Mouse (Mus musculus) kidney, adult 18-20 months (tissue): ENCODE measurements around the gene St7.
A peak's percentile ranks its signal among the peaks of the same experiment; 100 is the strongest.
"Not testable (repeated sequence)": the region's sequence is repeated elsewhere in the genome, so short reads cannot be mapped to it uniquely, and the experiment has no call there.

Source experiments
- DNase-seq: peaks from one replicate; pipeline ENCODE4 v3.0.0; 2021

St7 gene

GRCm38 (mm10) chr6:17692647-17693046 lies at the start of gene St7:
St7 (plus strand) TSS chr6:17692933.
- no peak for DNase-seq

DNA sequence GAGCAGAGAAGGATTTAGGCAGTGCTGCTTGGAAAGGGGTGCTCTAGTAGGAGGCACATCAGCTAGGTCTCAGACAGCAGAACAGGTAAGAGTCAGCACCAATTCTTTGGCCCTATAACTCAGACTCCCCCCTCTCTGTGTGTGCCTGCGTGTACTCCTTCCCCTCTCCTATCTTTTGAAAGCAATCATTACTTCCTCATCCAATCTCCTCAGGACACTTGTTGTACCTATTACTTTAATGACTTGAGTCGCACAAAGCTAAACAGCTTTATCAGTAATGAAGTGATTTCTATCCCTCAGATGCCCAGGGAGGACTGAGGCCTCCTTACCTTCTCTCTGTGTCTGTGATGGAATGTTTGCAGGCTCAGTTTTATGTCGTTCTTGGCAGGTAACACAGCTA lies 46.6 kb upstream of the St7 start:
- no peak for DNase-seq

- no peak for DNase-seq
Measured at GRCm38 (mm10) chr6:17652132-17652531, 40.6 kb upstream of the St7 start.

DNA sequence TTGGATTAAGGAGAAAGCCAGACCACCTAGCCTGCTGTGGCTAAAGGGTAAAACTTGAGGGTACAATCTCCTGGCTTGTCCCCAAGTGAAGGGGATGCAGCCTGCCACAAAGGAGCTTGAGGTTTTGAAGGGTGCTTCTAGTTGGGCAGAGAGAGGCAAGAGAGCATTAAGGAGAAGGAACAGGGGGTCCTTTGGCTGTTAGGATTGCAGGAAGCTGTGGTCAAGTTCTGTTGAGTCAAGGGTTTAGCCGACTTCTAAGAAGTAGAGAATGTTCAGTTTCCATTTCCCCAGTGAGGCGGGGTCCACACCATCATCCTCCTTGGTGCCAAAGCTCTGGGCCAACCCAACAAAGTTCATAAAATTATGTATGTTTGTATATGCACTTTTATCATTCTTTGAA lies 37.7 kb upstream of the St7 start:
- no peak for DNase-seq

DNA sequence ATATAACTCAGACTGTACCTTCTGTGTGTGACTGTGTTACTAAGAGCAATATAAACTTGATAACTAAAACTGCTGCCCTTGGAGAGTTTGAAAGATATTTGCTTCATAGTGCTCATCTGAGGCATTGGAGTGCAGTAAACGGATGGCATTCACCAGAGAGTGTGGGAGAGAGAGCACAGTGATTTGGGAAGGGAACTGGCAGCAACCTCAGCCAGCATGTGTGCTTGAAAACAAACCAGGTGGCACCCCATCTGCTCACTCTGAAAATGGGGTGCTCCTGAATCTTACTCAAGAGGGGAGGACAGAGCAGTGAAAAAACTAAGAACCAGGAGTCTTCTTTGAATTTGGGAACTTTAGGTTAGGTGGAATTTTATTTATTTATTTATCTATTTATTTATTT lies 35.4 kb upstream of the St7 start:
- DNase-seq, result no peak

DNA sequence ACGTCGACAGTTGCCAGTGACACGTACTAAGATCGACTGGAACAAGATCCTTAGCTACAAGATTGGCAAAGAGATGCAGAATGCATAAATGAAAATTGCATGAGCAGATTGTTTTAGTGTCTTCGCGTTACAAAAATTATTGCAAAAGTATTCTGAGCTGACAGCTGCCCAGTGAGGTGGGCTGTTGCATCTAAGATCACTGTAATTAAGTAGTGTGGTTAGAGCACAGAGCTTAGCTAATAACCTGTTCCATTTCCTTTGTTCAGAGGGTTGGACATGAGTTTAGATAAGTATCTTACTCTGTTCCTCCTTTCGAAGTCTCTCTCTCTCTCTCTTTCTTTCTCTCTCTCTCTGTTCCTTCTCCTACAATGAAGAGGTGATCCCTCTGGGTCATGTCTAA lies 27.4 kb upstream of the St7 start:
- DNase-seq, result no peak

- DNase-seq, result no peak
Measured at GRCm38 (mm10) chr6:17666024-17666423, 26.7 kb upstream of the St7 start.

GRCm38 (mm10) chr6:17667813-17668212 lies 24.9 kb upstream of the St7 start:
- no peak for DNase-seq

GRCm38 (mm10) chr6:17668334-17668733 lies 24.4 kb upstream of the St7 start:
- no peak for DNase-seq

DNA sequence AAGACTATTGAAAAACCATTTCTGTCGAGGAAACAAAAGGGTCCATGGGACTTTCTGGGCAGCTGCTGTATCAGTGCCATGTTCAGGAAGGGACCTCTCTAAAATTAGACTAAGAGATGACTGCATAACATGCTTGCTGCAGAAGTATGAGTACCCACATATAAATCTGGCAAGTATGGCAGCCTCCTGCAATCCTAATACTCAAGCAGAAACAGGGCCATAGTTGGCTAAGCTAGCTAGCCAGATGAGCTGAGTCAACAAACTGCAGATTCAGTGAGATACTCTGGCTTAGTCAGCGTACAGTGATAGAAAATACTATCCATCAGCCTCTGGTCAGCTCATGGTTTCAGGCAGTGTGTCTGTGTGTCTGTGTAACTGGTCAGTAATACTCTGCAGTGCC lies 22.9 kb upstream of the St7 start:
- no peak for DNase-seq

DNA sequence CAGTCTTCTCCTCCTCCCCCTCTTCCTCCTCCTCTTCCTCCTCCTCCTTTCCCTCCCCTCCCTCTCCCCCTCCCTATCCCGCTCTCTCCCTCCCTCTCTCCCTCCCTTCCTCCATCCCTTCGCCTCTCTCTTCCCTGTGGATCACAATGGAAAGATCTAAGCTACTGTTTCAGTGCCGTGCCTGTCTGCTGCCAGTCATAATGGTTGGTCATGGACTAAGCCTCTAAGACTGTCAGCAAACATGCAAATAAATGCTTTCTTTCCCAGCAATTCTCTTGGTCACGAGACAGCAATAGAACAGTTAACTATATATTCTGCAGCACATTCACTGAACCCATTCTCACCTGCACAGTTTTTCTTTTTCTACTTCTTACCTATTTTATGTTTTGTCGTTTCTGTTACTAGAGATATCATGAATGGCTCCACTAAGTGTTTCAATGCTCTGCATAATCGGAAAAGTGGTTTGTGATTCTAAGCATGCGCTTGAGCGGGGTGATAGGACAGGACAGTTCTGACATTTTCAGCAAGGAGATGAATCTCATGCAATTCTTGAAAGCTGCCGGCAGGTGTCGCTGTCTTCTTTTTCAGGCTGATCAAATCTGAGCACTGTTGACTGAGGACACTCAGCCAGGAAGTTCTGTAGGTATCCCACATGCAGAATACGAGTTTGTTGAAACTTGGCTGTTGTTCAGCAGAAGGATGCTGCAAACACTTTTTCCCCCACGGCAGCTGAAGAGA lies 17.5 kb upstream of the St7 start:
- peak; percentile 53 for DNase-seq

DNA sequence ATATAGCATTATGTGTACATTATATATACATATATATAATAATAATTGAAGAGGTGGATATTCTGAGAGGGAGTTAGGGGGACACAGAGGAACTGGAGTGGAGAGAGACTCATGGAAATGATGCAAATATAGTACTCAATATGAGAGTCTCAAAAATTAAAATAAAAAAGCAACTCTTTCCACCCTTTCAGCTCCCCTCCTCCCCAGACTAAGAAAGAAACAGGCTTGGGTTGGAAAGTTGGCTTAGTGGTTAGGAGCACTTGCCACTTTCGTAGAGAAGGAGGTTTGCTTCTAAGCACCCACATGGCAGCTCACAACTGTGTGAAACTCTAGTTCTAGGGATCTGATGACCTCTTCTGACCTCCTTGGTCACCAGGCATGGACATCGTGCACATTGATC lies 15.7 kb upstream of the St7 start:
- no peak for DNase-seq

- no peak for DNase-seq
Measured at GRCm38 (mm10) chr6:17680266-17680925, 12.3 kb upstream of the St7 start.

- DNase-seq, result no peak
Measured at GRCm38 (mm10) chr6:17681810-17682209, 10.9 kb upstream of the St7 start.

- no peak for DNase-seq
Measured at GRCm38 (mm10) chr6:17688676-17689075, 4.1 kb upstream of the St7 start.

DNA sequence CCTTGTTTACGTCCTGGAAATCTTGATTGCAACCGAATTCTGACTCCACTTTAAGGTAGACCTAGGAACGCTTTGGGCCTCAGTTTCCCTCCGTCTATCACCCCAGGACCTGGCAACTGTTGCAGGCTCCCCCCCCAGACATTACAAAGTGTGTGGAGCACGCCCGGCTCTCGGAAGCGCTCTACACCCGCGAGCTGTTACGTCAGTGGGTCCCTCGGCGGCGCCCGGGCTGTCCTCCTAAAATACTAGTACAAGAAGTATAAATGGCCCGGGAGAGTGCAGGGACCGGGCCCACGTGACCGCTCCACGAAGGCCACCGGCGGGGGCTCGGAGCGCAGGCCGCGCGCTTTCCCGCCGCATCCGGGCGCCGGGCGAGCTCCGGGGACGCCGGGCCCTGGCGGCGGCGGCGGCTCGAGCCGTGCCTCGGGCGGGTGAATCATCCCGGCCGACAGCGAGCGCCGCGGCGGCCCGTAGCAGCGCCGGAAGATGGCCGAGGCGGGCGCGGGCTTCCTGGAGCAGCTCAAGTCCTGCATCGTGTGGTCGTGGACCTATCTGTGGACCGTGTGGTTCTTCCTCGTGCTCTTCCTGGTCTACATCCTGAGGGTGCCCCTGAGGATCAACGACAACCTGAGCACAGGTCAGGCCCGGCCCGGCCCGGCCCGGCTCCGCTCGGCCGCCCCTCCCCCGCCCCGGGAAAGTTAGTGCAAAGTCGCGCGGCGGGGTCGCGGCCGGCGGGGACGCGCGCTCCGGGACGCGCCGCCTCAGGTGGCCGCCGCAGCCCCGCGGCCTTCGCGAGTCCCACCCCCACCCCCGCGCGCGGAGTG lies 1.2 kb downstream of the St7 start:
- peak; percentile 83 for DNase-seq

DNA sequence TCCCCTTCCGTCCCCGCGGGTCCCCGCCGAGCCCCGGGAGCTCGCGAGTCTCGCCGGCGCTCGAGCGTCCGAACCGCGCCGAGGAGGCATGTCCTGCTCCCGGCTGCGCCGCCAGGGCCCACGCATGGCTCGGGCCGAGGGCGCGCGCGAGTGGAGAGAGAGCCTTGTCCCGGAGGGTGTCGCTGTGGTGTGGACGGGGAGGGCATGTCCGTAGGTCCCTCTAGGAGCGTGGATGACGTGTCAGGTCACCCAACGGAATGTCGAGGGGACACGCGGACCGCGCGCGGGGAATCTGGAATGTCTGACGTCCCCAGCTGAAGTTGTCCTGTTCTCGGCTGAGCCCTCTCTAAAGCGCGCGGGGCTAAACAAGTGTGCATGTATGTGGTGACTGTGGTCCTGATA lies 1.8 kb downstream of the St7 start:
- DNase-seq, result peak; percentile 84

GRCm38 (mm10) chr6:17696321-17696734 lies 3.6 kb downstream of the St7 start:
- peak; percentile 61 for DNase-seq

DNA sequence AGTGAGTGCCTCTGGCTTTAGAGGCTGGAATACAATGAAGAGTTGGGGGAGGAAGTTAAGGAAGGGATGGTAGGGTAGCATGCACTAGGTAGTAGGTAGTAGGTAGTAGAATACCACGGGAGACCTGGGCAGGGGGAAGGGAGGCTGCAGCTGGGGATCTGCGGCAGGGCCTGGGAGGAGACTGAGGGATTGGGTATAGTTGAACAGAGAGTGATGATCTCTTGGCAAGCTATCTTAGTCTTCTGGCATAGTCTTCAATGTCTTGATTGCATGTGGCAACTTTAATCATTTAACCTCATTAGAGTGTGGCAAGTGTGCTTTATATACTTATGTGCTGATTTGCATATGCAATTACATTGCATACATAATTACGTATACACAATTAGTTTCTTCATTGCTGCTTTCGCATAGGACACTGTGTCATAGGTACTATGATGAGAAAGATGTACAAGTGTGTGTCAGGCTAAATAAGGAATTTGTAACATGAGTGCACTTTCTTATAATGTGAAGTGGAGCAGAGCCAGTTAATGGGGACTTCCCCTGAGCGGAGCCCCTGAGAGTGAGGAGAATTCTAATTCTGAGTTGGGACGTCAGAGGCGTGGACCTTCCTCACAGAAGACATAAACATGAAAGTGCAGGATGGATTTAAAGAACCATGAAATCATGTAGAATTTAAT lies 8.3 kb downstream of the St7 start:
- no peak for DNase-seq

DNA sequence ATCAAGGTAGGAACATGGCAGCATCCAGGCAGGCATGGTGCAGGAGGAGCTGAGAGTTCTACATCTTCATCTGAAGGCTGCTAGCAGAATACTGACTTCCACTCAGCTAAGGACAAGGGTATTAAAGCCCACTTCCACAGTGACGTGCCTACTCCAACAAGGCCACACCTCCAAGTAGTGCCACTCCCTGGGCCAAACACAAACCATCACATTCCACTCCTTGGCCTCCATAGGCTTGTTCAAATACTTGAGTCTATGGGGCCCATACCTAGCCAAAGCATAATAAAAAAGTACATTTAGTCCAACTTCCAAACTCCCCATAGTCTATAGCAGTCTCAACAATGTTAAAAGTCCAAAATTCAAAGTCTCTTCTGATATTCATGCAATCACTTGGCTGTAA lies 11.3 kb downstream of the St7 start:
- DNase-seq, result not testable (repeated sequence)

GRCm38 (mm10) chr6:17705973-17706372 lies 13.2 kb downstream of the St7 start:
- no peak for DNase-seq

DNA sequence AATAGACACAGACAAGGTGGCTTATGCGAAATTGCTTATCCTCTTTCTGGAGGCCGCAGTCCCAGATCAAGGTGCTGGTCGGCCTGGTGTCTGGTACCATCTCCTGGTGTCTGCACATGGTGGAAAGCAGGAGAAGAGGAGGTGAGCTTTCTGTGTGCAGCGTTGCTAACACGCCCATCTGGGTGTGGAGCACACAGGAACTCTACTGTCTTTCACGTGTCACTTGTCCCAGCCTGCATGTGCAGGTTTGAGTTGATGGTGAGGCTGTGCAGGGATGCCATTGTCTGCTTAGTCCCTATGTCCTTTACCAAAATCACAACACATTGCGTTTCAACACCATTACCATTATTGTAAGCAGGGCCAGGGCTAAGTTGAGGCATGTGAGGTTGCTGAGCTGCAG lies 26.2 kb downstream of the St7 start:
- DNase-seq, result no peak

DNA sequence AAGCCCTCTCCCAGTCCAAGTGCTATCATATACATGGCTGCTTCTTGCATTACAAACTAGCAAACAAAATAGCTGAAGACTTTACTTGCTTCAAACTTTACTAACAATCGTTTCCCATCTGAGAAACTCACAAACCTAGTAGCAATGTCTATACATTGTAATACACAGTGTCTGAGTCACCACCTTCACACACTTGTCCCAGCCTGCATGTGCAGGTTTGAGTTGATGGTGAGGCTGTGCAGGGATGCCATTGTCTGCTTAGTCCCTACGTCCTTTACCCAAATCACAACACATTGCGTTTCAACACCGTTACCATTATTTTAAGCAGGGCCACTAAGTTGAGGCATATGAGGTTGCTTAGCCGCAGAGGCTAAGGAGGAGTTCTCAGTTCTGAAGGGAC lies 26.7 kb downstream of the St7 start:
- no peak for DNase-seq
